Mouse (Mus musculus): ENCODE measurements around the gene Opa1. TPM values are rescaled to one million over a fixed set of nuclear protein-coding genes. Genes with fewer than 3 reads are reported as not detected.
A peak's percentile ranks its signal among the peaks of the same experiment; 100 is the strongest.

The Opa1 gene
- total RNA-seq (2018; cell fraction: chromatin; rRNA removed): 100 to 1,000 TPM in 22 of 26 experiments, 10 to 100 TPM in 4; 75.6 to 176 (median 129) TPM
- 10 to 100 TPM; 28.8 to 45.9 (median 38.8) TPM for total RNA-seq (2018; cell fraction: cytosol; rRNA removed)
- 10 to 100 TPM; 46.4 to 97.6 (median 69.5) TPM for total RNA-seq (2018; cell fraction: nucleus; rRNA removed)
- 24.8 to 36.2 TPM (median 28.9 TPM) in 3 replicates for polyA plus RNA-seq (2018)

GRCm38 (mm10) chr16:29579167-29579786, at the start of gene Opa1:
Gene Opa1, plus strand, starts transcription at chr16:29579334.
- H3K27ac ChIP-seq: peak within 1 kb of the TSS; percentile 45
- under 1% methylated on average over 39 of the region's 39 CpGs for WGBS (ENCODE audit: missing documents)

DNA sequence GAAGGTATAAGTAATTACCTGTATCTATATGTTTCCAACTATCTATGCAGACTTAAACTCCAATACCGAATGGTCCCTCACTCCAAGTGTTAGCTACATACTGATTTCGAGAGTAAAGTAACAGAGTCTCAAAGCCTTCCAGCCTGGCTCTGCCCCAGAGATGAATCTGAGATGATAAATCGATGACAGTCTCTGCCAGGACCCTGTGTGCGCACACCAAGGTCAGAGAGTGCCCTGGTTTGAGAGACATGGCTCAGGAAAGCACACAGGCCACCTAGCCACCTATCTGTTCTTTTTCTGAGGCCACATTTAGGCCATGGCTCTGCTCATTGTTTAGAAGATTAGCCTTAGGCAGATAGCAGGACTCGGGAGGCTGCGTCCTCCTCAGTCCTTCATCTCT, 45.5 kb upstream of the Opa1 start:
- no peak overlapping the region for H3K4me3 ChIP-seq (ENCODE audit: inconsistent target)
- H3K36me3 ChIP-seq (ENCODE audit: inconsistent target): no peaks in the 10 kb centered on the region
- 84% methylated on average over 6 of the region's 6 CpGs for WGBS (ENCODE audit: missing documents)
- H3K27ac ChIP-seq: no peak overlapping the region
- H3K79me2 ChIP-seq (ENCODE audit: inconsistent target): no peaks in the 10 kb centered on the region

More at GRCm38 (mm10) chr16:29579167-29579786, at the start of gene Opa1:
- H3K4me3 ChIP-seq (ENCODE audit: inconsistent target): peak within 1 kb of the TSS; percentile 98
- no peaks in the 10 kb centered on the region for H3K36me3 ChIP-seq (ENCODE audit: inconsistent target)
- peaks cover 41% of the 10 kb centered on the region for H3K79me2 ChIP-seq (ENCODE audit: inconsistent target)

GRCm38 (mm10) chr16:29535866-29536265, 43.3 kb upstream of the Opa1 start:
- no peaks in the 10 kb centered on the region for H3K36me3 ChIP-seq (ENCODE audit: inconsistent target)
- H3K4me3 ChIP-seq (ENCODE audit: inconsistent target): no peak overlapping the region
- no peaks in the 10 kb centered on the region for H3K79me2 ChIP-seq (ENCODE audit: inconsistent target)
- H3K27ac ChIP-seq: no peak overlapping the region
- 91% methylated on average over 4 of the region's 4 CpGs for WGBS (ENCODE audit: missing documents)

DNA sequence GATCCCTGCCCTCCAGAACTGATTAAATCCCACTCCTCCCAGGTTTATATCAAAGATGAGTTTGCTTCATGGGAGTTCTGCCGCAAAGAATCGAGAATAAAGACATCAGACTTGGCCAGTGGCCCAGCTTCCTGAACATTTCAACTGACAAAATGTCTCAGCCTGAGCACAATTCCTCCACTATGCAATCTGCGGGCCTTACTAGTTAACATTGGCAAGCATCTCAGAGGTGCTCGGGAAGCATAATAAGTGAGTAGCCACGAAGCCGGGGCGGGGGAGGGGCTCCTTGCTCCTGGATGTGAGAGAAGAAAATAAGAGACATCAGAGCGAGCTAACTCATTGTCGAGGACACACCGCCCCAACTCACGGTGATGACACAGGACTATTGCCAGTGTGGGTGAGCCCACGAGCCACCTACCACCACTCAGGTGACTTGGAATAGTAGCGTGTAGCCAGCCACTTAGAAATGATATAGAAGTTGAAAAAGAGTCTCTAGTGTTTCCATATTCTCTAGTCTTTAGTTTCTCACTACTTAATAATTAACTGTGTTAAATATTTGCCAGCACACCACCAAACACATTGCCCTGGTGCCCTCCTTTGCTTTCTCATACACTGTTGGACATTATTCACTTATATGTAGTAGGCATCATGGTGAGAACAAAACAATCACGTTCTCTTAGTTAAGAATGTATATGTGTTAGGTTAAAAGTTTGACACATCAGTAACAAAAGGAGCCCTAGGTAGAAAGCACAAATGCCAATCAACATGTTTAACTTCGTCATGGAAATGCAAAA, 42.5 kb upstream of the Opa1 start:
- H3K27ac ChIP-seq: no peak overlapping the region
- H3K36me3 ChIP-seq (ENCODE audit: inconsistent target): no peaks in the 10 kb centered on the region
- no peaks in the 10 kb centered on the region for H3K79me2 ChIP-seq (ENCODE audit: inconsistent target)
- no peak overlapping the region for H3K4me3 ChIP-seq (ENCODE audit: inconsistent target)
- 81% methylated on average over 15 of the region's 15 CpGs for WGBS (ENCODE audit: missing documents)

DNA sequence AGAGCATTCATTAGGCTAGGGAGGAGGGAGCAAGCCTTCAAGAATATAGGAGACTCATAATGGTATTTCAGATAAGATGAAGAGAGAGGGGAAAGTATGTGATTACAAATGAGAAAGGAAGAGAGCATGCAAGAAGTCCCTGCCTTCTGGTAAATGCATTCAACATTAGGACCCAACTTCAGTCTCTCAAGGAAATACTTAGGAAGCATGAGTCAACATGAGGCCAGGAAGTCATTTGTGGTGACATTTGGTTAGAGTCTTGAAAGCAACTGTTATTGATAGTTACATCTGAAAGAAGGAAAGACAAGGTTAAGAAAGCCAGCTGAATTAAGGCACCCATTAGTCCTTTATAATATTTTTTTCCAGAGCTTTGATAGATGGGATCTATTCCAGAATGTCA, 39.2 kb upstream of the Opa1 start:
- no peaks in the 10 kb centered on the region for H3K79me2 ChIP-seq (ENCODE audit: inconsistent target)
- H3K27ac ChIP-seq: no peak overlapping the region
- no peak overlapping the region for H3K4me3 ChIP-seq (ENCODE audit: inconsistent target)
- no peaks in the 10 kb centered on the region for H3K36me3 ChIP-seq (ENCODE audit: inconsistent target)

DNA sequence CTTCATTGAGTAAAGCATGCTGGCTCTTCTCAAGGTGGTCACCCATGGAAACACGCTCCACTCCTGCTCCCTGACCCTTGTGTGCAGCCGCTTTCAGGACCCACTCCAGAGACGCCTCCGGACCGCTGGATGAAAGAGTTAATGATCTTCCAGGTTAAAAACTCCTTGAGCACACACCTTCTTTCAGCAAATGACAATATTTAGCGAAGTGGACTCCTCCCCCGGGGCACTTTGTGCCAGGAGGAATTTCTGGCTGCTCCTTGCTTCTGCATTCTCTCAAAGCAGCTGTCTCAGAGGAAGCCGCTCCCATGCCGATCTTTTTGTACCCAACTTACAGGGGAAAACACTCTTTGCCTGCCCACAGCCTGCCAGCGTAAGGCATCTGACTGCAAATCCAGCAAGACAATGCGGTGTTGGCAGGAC, 37.9 kb upstream of the Opa1 start:
- Histone ChIP-seq H3K36me3 (ENCODE audit: inconsistent target) (no peaks in the 10 kb centered on the region), H3K4me3 (ENCODE audit: inconsistent target) (no peak overlapping the region), H3K79me2 (ENCODE audit: inconsistent target) (no peaks in the 10 kb centered on the region), H3K27ac (no peak overlapping the region)
- 91% methylated on average over 11 of the region's 11 CpGs for WGBS (ENCODE audit: missing documents)

- WGBS (ENCODE audit: missing documents): 63% methylated on average over 11 of the region's 11 CpGs
- Histone ChIP-seq H3K36me3 (ENCODE audit: inconsistent target) (no peaks in the 10 kb centered on the region), H3K27ac (no peak within 1 kb of the TSS), H3K79me2 (ENCODE audit: inconsistent target) (no peaks in the 10 kb centered on the region), H3K4me3 (ENCODE audit: inconsistent target) (no peak within 1 kb of the TSS)
Observed at GRCm38 (mm10) chr16:29544829-29545228, 34.3 kb upstream of the Opa1 start, which contains the start of gene Atp13a4. Gene Atp13a4, minus strand, starts transcription at chr16:29544864.

DNA sequence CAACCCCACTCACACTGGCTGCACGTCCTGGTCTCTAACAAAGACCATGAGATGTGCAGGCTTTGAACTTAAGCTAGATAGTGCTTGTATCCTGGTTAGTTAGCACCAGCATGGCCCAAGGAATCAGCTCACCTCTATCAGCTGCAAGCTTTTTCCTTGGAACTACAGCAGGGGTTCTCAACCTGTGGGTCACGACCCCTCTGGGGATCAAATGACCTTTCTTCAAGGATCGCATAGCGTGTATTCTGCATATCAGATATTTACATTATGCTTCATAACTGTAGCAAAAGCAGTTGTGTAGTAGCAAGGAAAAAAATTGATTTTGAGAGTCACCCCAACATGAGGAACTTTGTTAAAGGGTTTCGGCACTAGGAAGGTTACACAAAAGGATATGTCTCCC, 19.5 kb upstream of the Opa1 start:
- Histone ChIP-seq H3K27ac (no peak overlapping the region), H3K4me3 (ENCODE audit: inconsistent target) (no peak overlapping the region), H3K79me2 (ENCODE audit: inconsistent target) (no peaks in the 10 kb centered on the region), H3K36me3 (ENCODE audit: inconsistent target) (no peaks in the 10 kb centered on the region)
- 97% methylated on average over 4 of the region's 5 CpGs for WGBS (ENCODE audit: missing documents)

- Histone ChIP-seq H3K4me3 (ENCODE audit: inconsistent target) (no peak overlapping the region), H3K79me2 (ENCODE audit: inconsistent target) (no peaks in the 10 kb centered on the region), H3K36me3 (ENCODE audit: inconsistent target) (no peaks in the 10 kb centered on the region), H3K27ac (no peak overlapping the region)
- 65% methylated on average over 10 of the region's 10 CpGs for WGBS (ENCODE audit: missing documents)
Observed at GRCm38 (mm10) chr16:29560454-29560853, 18.7 kb upstream of the Opa1 start.

GRCm38 (mm10) chr16:29560869-29561268, 18.3 kb upstream of the Opa1 start:
- no peaks in the 10 kb centered on the region for H3K36me3 ChIP-seq (ENCODE audit: inconsistent target)
- 4% methylated on average over 7 of the region's 7 CpGs for WGBS (ENCODE audit: missing documents)
- no peak overlapping the region for H3K27ac ChIP-seq
- H3K4me3 ChIP-seq (ENCODE audit: inconsistent target): no peak overlapping the region
- H3K79me2 ChIP-seq (ENCODE audit: inconsistent target): no peaks in the 10 kb centered on the region

DNA sequence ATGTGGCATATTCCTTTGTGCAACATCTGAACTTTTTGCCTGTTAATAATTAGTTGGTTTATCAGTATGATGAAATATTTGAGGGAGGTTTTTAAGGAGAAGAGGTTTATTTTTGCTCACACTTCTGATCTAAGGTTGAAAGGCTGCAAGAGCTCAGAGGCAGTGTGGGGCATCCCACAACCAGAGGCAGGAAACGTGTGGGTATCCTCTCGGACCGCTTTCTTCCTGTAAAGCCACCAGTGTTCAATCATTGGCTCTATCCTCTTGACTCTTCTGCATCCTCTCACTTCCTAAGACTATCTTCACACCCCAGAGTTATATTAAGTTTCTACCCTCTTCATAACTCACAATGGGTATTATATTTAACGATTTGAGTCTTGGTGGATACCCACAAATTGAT, 5.1 kb upstream of the Opa1 start:
- WGBS (ENCODE audit: missing documents): 7% methylated on average over 4 of the region's 4 CpGs
- Histone ChIP-seq H3K27ac (no peak overlapping the region), H3K36me3 (ENCODE audit: inconsistent target) (no peaks in the 10 kb centered on the region), H3K4me3 (ENCODE audit: inconsistent target) (no peak overlapping the region), H3K79me2 (ENCODE audit: inconsistent target) (no peaks in the 10 kb centered on the region)

DNA sequence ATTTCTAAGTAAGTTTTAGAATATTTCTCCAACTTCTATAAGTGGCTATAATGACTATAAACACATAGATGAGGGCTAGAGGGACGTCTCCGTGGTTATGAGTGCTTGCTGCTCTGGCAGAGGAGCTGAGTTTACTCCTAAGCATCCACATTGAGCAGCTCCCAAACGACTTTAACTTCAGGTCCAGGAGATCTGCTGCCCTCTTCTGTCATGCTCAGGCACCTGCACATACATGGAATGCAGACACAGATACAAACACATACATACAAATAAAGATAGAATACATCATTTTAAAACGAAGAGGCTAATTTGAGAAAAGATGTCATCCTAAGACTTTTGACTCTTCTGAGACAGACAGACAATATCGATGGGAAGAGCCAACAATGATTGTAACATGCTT, 3.5 kb upstream of the Opa1 start:
- no peak overlapping the region for H3K27ac ChIP-seq
- no peaks in the 10 kb centered on the region for H3K36me3 ChIP-seq (ENCODE audit: inconsistent target)
- H3K79me2 ChIP-seq (ENCODE audit: inconsistent target): peaks cover 15% of the 10 kb centered on the region
- H3K4me3 ChIP-seq (ENCODE audit: inconsistent target): no peak overlapping the region
- 11% methylated on average over 5 of the region's 5 CpGs for WGBS (ENCODE audit: missing documents)

- WGBS (ENCODE audit: missing documents): 7% methylated on average over 12 of the region's 12 CpGs
- Histone ChIP-seq H3K4me3 (ENCODE audit: inconsistent target) (peak overlapping the region; percentile 98), H3K27ac (peak overlapping the region; percentile 45), H3K36me3 (ENCODE audit: inconsistent target) (no peaks in the 10 kb centered on the region), H3K79me2 (ENCODE audit: inconsistent target) (peaks cover 46% of the 10 kb centered on the region)
Observed at GRCm38 (mm10) chr16:29579787-29580176, 648 bp downstream of the Opa1 start.

DNA sequence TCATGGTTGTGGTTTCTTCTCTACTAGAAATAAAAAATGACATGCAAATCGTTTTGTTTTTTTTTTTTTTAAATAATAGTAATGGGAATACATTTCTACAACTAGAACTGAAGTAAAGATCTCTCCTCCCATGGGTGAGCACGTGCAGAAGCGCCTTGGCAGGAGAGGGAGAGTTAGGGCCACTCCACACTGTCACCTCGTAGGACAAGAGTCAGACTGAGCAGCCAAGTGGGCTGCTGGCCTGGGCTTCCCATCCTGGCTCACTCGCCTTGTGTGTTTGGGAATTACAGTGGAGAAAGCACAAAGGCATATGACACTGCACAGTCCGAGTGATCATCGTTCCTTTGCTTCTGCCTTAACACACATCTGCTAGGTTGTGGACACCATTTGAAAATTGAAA, 13.0 kb downstream of the Opa1 start:
- 89% methylated on average over 6 of the region's 7 CpGs for WGBS (ENCODE audit: missing documents)

GRCm38 (mm10) chr16:29597122-29597521, 18.0 kb downstream of the Opa1 start:
- Histone ChIP-seq H3K4me3 (ENCODE audit: inconsistent target) (no peak overlapping the region), H3K27ac (no peak overlapping the region), H3K36me3 (ENCODE audit: inconsistent target) (peaks cover 29% of the 10 kb centered on the region), H3K79me2 (ENCODE audit: inconsistent target) (no peaks in the 10 kb centered on the region)
- WGBS (ENCODE audit: missing documents): 74% methylated on average over 4 of the region's 4 CpGs

More for the DNA sequence above, 13.0 kb downstream of the Opa1 start:
- Histone ChIP-seq H3K27ac (no peak overlapping the region), H3K79me2 (ENCODE audit: inconsistent target) (no peaks in the 10 kb centered on the region), H3K36me3 (ENCODE audit: inconsistent target) (peaks cover 59% of the 10 kb centered on the region), H3K4me3 (ENCODE audit: inconsistent target) (no peak overlapping the region)

Measured in macrophage (primary cell).